Mouse (Mus musculus): Measurements from ENCODE around the gene Gm8267. TPM values are rescaled to one million over a fixed set of nuclear protein-coding genes. Genes with fewer than 3 reads are reported as not detected.
"Not testable (repeated sequence)": the region's sequence is repeated elsewhere in the genome, so short reads cannot be mapped to it uniquely, and the experiment has no call there.

Gm8267 gene
- total RNA-seq (2022), result not detected

DNA sequence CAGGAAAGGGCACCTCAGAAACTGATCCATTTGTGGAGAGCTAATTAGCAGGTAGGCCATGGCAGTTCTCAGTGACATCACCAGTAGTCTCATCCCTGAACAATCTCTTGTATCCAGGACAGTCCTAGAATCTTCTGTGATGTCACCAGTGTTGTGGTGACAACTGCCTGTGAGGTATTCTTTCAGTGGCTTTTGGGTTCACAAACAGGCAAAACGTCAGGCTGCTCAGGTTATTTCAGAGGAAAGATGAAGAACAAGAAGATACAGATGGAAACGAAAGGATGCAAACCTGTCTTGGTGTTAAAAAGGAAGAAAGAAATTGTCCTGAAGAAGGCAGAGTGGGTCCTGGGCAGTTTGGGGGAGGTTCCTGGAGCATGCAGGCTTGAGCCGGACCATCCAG lies at the start of gene Gm8267:
TSS of gene Gm8267 (minus strand) at position 101 of the 400 bp plus-strand sequence.
- DNase-seq, result no peak

DNA sequence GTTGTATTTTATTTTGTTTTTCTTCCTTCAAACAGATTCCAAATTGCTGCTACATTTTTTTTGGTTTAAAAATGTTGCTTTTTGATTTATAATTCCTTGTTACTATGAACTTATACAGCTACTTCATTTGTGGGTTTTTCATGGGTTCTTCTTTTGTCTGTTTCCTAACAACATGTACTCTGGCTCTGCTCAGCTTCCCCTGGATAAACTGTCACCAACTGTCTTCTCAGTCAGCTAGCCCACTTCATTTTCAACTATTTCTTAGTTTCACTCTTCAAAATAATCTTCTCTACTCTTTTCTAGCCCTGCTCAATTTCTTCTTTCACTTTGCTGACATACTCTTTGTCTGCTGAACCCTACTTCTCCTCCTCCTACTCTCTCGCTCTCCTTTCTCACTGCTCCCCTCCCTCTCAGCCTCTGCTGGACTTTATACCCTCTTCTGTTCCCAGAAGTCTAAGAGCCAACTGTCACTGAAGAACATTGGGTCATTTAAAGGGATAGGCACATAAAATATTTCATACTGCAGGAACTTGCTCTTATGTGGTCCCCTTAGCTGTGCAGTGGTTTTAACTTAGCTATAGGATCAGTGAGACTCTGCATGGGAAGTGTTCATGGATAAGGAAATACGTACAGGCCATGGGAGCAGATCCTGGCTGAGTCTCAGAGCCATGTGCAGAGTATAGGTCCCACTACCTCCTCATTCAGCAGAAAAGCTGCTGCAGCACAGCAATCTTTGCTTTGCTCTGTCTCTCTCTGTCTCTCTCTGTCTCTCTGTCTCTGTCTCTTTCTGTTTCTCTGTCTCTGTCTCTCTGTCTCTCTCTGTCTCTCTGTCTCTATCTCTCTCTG lies 39.6 kb upstream of the Gm8267 start:
- DNase-seq, result not testable (repeated sequence)

- DNase-seq, result not testable (repeated sequence)
These were observed 7.4 kb downstream of the Gm8267 start for GRCm38 (mm10) chr14:44742789-44743188.

DNA sequence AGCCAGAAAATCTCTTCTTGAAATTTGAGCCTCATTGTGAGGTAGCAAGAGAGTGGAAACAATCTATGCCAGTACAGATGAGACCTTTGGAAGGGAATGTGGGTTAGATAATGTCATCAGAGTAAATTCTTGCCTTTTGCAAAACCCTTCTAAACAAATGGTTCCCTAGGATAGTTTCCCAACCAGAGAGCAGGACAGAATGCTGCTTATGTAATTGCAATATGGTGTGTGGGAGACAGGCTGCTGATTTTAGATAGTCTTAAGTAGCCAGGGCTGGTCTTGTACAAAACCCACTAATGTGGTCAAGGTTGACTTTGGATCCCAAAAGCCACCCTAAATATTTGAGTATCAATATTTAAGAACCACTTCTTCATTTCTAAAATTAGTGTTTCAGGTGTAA lies 19.4 kb downstream of the Gm8267 start:
- DNase-seq, result not testable (repeated sequence)

- DNase-seq, result not testable (repeated sequence)
These were observed 43.8 kb downstream of the Gm8267 start, which contains the start of gene Gm8257 for GRCm38 (mm10) chr14:44706356-44706755. Gm8257 (minus strand) TSS chr14:44706456.

Other genes starting within 250 kb of the Gm8267 start
- not detected for gene Gm17093, start 232.1 kb downstream of the Gm8267 start, total RNA-seq (2022)
- not detected for gene Gm8247, start 167.2 kb downstream of the Gm8267 start, total RNA-seq (2022)
- not detected for gene Gm5624, start 122.4 kb downstream of the Gm8267 start, total RNA-seq (2022)
- not detected for gene Gm8257, start 43.9 kb downstream of the Gm8267 start, total RNA-seq (2022)
- gene Ptgdr, start 109.0 kb upstream of the Gm8267 start, total RNA-seq (2022), result not detected
- gene Ptger2, start 237.9 kb upstream of the Gm8267 start, total RNA-seq (2022), result 1 to 10 TPM in 3 of 4 experiments, under 1 TPM in 1; 0.95 to 2.0 (median 1.4) TPM